Mouse (Mus musculus): ENCODE data around the gene Cers6. TPM values are rescaled to one million over a fixed set of nuclear protein-coding genes. Genes with fewer than 3 reads are reported as not detected.

The Cers6 gene
- polyA plus RNA-seq, 1 experiment, result 3.5 TPM

DNA sequence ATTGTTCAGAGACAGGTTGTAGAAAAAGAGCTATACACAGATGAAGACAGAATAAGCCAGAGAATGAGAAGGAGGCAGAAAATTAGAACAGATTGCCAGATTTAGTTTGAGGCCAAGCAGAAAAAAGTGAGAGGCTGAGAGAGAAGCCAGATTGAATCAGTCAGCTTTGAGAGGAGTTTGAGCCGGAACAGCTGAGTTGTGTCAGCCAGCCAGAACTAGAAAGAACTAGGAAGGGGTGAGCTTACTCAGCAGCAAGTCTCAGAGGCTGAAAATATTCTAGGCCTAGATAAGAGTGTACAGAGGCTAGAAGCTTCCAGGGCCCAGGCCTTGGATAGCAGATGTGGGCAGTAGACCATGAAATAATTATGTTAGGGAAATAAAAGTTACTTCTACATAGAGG, 135.0 kb downstream of the Cers6 start:
- Histone ChIP-seq H3K27ac (ENCODE audit: insufficient read depth, low read length) (no peak overlapping the region), H3K36me3 (ENCODE audit: control insufficient read depth, insufficient read depth, low read length) (no peaks in the 10 kb centered on the region), H3K4me1 (ENCODE audit: control insufficient read depth, insufficient read depth, insufficient read length) (no peaks in the 10 kb centered on the region), H3K4me3 (ENCODE audit: extremely low read depth, insufficient read depth, insufficient read length) (no peak overlapping the region), H3K27me3 (ENCODE audit: control insufficient read depth, insufficient read depth, low read length) (no peaks in the 10 kb centered on the region)
- no peak for DNase-seq (ENCODE audit: low read depth in 1 of 2, low spot score in 2 of 2)
- 90% methylated on average over 1 of the region's 1 CpGs for WGBS
- TF ChIP-seq CTCF (IDR thresholded peaks at IDR 0.05; ENCODE audit: extremely low read depth, insufficient read depth, insufficient read length, insufficient replicate concordance), result no peak
- no peak for TF ChIP-seq POLR2A (IDR thresholded peaks at IDR 0.05; ENCODE audit: low read depth, low read length)

DNA sequence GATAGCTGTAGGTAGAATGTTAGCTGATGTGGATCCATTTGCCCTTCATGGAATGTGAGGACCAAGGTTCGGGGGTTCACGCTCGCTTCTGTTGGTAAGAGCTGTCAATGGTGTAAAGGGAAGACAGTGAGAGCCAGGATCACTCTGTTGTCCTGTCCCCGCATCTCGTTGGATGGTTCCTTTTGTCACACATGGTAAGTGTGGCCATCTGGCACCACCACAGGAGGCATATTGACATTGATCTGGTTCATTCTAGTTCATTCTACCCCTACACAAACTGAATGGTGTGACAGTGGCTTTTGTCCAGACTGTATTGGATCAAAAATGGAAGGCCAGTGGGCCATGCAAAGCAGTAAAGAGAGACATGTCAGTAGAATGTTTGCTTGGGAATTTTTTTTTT, 142.8 kb downstream of the Cers6 start:
- Histone ChIP-seq H3K4me1 (ENCODE audit: control insufficient read depth, insufficient read depth, insufficient read length) (no peaks in the 10 kb centered on the region), H3K27me3 (ENCODE audit: control insufficient read depth, insufficient read depth, low read length) (no peaks in the 10 kb centered on the region), H3K27ac (ENCODE audit: insufficient read depth, low read length) (no peak overlapping the region), H3K36me3 (ENCODE audit: control insufficient read depth, insufficient read depth, low read length) (no peaks in the 10 kb centered on the region), H3K4me3 (ENCODE audit: extremely low read depth, insufficient read depth, insufficient read length) (no peak overlapping the region)
- TF ChIP-seq CTCF (IDR thresholded peaks at IDR 0.05; ENCODE audit: extremely low read depth, insufficient read depth, insufficient read length, insufficient replicate concordance) (no peak), POLR2A (IDR thresholded peaks at IDR 0.05; ENCODE audit: low read depth, low read length) (no peak)
- DNase-seq (ENCODE audit: low read depth in 1 of 2, low spot score in 2 of 2), result no peak
- WGBS, result 92% methylated on average over 5 of the region's 5 CpGs

DNA sequence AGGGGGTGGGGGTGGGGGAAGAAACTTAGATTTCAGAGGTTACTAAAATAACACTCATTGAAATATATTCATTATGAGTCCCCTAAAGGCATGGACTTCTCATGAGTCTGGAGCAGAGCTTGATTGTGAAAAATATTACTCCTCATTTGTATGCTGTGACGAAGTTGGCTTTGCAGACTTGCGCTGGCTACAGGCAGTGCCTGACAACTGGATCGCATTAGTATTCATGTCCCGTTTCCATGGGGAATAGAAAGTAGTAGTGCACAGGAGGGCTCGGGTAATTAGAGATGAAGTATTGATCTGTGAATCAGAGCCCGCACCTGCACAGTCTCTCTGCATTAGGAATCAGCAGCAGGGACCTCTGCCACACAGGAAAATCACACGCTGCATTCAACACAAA, 150.2 kb downstream of the Cers6 start:
- H3K27me3 ChIP-seq (ENCODE audit: control insufficient read depth, insufficient read depth, low read length), result no peaks in the 10 kb centered on the region
- no peak for DNase-seq (ENCODE audit: low read depth in 1 of 2, low spot score in 2 of 2)
- H3K27ac ChIP-seq (ENCODE audit: insufficient read depth, low read length), result no peak overlapping the region
- H3K4me3 ChIP-seq (ENCODE audit: extremely low read depth, insufficient read depth, insufficient read length), result no peak overlapping the region
- no peaks in the 10 kb centered on the region for H3K4me1 ChIP-seq (ENCODE audit: control insufficient read depth, insufficient read depth, insufficient read length)
- no peaks in the 10 kb centered on the region for H3K36me3 ChIP-seq (ENCODE audit: control insufficient read depth, insufficient read depth, low read length)
- 94% methylated on average over 7 of the region's 7 CpGs for WGBS
- TF ChIP-seq POLR2A (IDR thresholded peaks at IDR 0.05; ENCODE audit: low read depth, low read length) (no peak), CTCF (IDR thresholded peaks at IDR 0.05; ENCODE audit: extremely low read depth, insufficient read depth, insufficient read length, insufficient replicate concordance) (no peak)

DNA sequence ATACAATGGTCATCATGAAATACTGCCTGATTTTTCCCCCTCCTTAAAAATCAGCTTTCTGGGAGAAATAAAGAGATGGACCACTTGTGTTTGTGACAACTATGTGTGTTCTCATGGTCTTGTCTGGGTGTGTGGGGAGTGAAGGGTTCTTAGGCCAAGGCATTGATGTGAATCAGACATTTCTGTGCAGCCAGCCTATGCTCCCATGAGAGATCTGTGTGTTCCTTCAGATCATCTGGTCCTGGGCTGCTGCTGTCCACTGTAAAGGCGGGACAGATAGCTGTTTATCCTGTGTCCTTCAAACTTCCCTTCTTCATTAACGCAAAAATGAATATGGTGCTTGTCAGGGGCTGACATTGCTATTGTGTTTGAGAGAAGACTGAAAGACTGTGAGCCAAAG, 150.6 kb downstream of the Cers6 start:
- Histone ChIP-seq H3K36me3 (ENCODE audit: control insufficient read depth, insufficient read depth, low read length) (no peaks in the 10 kb centered on the region), H3K4me1 (ENCODE audit: control insufficient read depth, insufficient read depth, insufficient read length) (no peaks in the 10 kb centered on the region), H3K27me3 (ENCODE audit: control insufficient read depth, insufficient read depth, low read length) (no peaks in the 10 kb centered on the region), H3K4me3 (ENCODE audit: extremely low read depth, insufficient read depth, insufficient read length) (no peak overlapping the region), H3K27ac (ENCODE audit: insufficient read depth, low read length) (no peak overlapping the region)
- TF ChIP-seq POLR2A (IDR thresholded peaks at IDR 0.05; ENCODE audit: low read depth, low read length), result no peak
- no peak for TF ChIP-seq CTCF (IDR thresholded peaks at IDR 0.05; ENCODE audit: extremely low read depth, insufficient read depth, insufficient read length, insufficient replicate concordance)
- 87% methylated on average over 2 of the region's 2 CpGs for WGBS
- no peak for DNase-seq (ENCODE audit: low read depth in 1 of 2, low spot score in 2 of 2)

DNA sequence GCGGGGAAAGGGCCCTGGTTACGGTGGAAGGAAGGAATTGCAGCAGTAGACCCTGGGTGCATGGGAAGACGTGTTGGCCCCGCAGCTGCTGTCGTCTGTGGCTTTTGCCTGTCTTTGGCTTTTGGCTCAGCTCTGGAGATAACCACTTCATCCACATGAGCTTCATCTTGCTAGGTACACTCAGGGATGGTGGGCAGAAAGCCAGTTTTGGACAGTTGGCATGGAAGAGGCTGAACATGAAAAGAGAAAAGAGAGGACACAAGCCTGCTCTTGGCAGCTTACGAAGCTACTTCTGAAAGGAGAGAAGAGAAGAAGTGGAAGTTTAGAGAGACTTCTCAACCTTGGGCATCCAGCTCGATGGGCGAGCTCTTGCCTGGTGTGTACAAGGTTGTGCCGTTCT, 153.0 kb downstream of the Cers6 start:
- Histone ChIP-seq H3K4me3 (ENCODE audit: extremely low read depth, insufficient read depth, insufficient read length) (no peak overlapping the region), H3K36me3 (ENCODE audit: control insufficient read depth, insufficient read depth, low read length) (no peaks in the 10 kb centered on the region), H3K27ac (ENCODE audit: insufficient read depth, low read length) (no peak overlapping the region), H3K4me1 (ENCODE audit: control insufficient read depth, insufficient read depth, insufficient read length) (no peaks in the 10 kb centered on the region), H3K27me3 (ENCODE audit: control insufficient read depth, insufficient read depth, low read length) (no peaks in the 10 kb centered on the region)
- TF ChIP-seq POLR2A (IDR thresholded peaks at IDR 0.05; ENCODE audit: low read depth, low read length) (no peak), CTCF (IDR thresholded peaks at IDR 0.05; ENCODE audit: extremely low read depth, insufficient read depth, insufficient read length, insufficient replicate concordance) (no peak)
- DNase-seq (ENCODE audit: low read depth in 1 of 2, low spot score in 2 of 2), result no peak
- 90% methylated on average over 9 of the region's 9 CpGs for WGBS

DNA sequence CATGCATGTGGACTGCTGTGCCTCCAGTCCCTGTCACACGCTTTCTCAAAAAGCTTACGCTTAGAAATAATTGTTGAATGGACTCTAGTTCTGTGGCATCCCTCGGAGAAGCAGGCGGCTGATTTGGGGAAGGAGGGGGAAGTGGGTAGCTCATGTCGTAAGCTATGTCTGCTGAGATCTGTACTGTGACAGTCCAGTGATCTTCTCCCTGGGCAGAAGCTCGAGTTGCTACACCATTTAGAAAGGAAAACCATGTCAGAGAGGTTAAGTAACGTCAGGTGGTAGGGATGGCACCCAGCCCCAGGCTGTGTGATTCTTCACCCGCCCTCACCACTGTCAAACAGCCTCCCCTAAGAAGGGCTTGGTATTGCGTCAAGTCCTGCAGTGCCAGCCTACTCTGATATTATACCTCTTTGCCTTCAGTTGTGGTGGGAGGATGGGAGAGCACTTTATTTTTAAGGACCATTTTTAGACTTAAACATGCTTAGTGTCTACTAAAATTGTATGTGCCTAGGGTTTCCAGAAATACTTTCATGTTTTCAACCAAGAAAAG, 154.0 kb downstream of the Cers6 start:
- no peaks in the 10 kb centered on the region for H3K27me3 ChIP-seq (ENCODE audit: control insufficient read depth, insufficient read depth, low read length)
- no peak overlapping the region for H3K4me3 ChIP-seq (ENCODE audit: extremely low read depth, insufficient read depth, insufficient read length)
- no peak for DNase-seq (ENCODE audit: low read depth in 1 of 2, low spot score in 2 of 2)
- WGBS, result 75% methylated on average over 9 of the region's 9 CpGs
- TF ChIP-seq POLR2A (IDR thresholded peaks at IDR 0.05; ENCODE audit: low read depth, low read length) (no peak), CTCF (IDR thresholded peaks at IDR 0.05; ENCODE audit: extremely low read depth, insufficient read depth, insufficient read length, insufficient replicate concordance) (no peak)
- no peaks in the 10 kb centered on the region for H3K4me1 ChIP-seq (ENCODE audit: control insufficient read depth, insufficient read depth, insufficient read length)
- H3K27ac ChIP-seq (ENCODE audit: insufficient read depth, low read length), result no peak overlapping the region
- H3K36me3 ChIP-seq (ENCODE audit: control insufficient read depth, insufficient read depth, low read length), result no peaks in the 10 kb centered on the region

DNA sequence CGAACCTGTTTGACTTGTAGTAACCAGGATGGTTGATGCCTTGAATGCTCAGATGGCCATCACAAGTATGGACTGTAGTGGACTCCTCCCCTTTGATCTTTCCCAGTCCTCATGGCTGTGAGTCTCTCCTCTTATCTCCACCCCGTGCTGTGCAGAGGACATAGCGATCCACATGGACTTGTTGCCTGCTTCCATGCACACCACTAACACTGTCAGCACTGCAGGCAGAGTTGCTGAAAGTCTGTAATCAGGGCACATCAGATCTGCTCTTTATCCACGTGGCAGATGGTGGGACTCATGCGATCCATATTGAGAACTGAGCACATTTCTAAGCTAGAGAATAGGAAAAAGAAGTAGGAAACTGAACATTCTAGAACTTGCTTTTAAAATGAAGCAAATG, 154.6 kb downstream of the Cers6 start:
- no peaks in the 10 kb centered on the region for H3K4me1 ChIP-seq (ENCODE audit: control insufficient read depth, insufficient read depth, insufficient read length)
- H3K36me3 ChIP-seq (ENCODE audit: control insufficient read depth, insufficient read depth, low read length), result no peaks in the 10 kb centered on the region
- no peaks in the 10 kb centered on the region for H3K27me3 ChIP-seq (ENCODE audit: control insufficient read depth, insufficient read depth, low read length)
- H3K4me3 ChIP-seq (ENCODE audit: extremely low read depth, insufficient read depth, insufficient read length), result no peak overlapping the region
- TF ChIP-seq CTCF (IDR thresholded peaks at IDR 0.05; ENCODE audit: extremely low read depth, insufficient read depth, insufficient read length, insufficient replicate concordance), result no peak
- TF ChIP-seq POLR2A (IDR thresholded peaks at IDR 0.05; ENCODE audit: low read depth, low read length), result no peak
- H3K27ac ChIP-seq (ENCODE audit: insufficient read depth, low read length), result no peak overlapping the region
- DNase-seq (ENCODE audit: low read depth in 1 of 2, low spot score in 2 of 2), result no peak
- WGBS, result 92% methylated on average over 5 of the region's 5 CpGs
